ENCODE assay signal across 17 mouse cellular contexts in genomic region chr10:62181701-62182100, GRCm38 (mm10). TPM values are rescaled to one million over a fixed set of nuclear protein-coding genes. Genes with fewer than 3 reads are reported as not detected.
DNase-seq lines count a peak whose midpoint lies in the region; ATAC-seq and TF ChIP-seq lines count a peak whose summit lies in the region.
"Had no signal": no experiment of that assay in that cellular context is flagged by ENCODE, and none has a peak within 500 bp of the region (broad histone marks: within the 10 kb centered on the region; RNA-seq: fewer than 3 reads in every experiment).

No protein-coding gene starts in this region.

- no peaks in the 10 kb centered on the region for H3K9me3 ChIP-seq in hindbrain, postnatal 0 days (ENCODE audit: low read length)
- H3K9me3 ChIP-seq in hindbrain, embryonic 16.5 days (ENCODE audit: control insufficient read depth, low read length): peaks cover 3% of the 10 kb centered on the region; the same call in 1 of the 2 replicates
- H3K9me3 ChIP-seq in heart, embryonic 11.5 days (replicated peaks; ENCODE audit: control insufficient read depth, low read length): no peaks in the 10 kb centered on the region

- no peaks in the 10 kb centered on the region for H3K27me3 ChIP-seq in hindbrain, postnatal 0 days (ENCODE audit: insufficient read depth, low read length)
- H3K27me3 ChIP-seq in hindbrain, embryonic 16.5 days (replicated peaks; ENCODE audit: control insufficient read depth, insufficient read depth, low read length): no peaks in the 10 kb centered on the region; the same call in 1 of the 2 replicates
- H3K27me3 ChIP-seq in heart, embryonic 11.5 days (ENCODE audit: control insufficient read depth, insufficient read depth, low read length): peaks cover 3% of the 10 kb centered on the region; the same call in 1 of the 2 replicates

- no peak; the same call in 1 of the 2 replicates for TF ChIP-seq CTCF in hindbrain, postnatal 0 days (IDR thresholded peaks at IDR 0.05; ENCODE audit: low read depth)

- 44% methylated on average over 3 of the region's 3 CpGs for WGBS in hindbrain, postnatal 0 days
- WGBS in hindbrain, embryonic 16.5 days: 46% methylated on average over 3 of the region's 3 CpGs
- WGBS in heart, embryonic 11.5 days (ENCODE audit: insufficient replicate concordance): 45% methylated on average over 3 of the region's 3 CpGs

- no peak overlapping the region for H3K27ac ChIP-seq in hindbrain, postnatal 0 days
- H3K27ac ChIP-seq in hindbrain, embryonic 16.5 days (ENCODE audit: low read depth, low read length): no peak overlapping the region
- no peak overlapping the region for H3K27ac ChIP-seq in heart, embryonic 11.5 days (ENCODE audit: low read depth, low read length)
- H3K27ac ChIP-seq: heart, embryonic 15.5 days; hindbrain, embryonic 14.5 days had no signal

- H3K4me3 ChIP-seq in hindbrain, postnatal 0 days (ENCODE audit: low read length): no peak overlapping the region
- no peak overlapping the region for H3K4me3 ChIP-seq in hindbrain, embryonic 16.5 days (ENCODE audit: low read length)
- no peak overlapping the region for H3K4me3 ChIP-seq in heart, embryonic 11.5 days (ENCODE audit: low read depth, low read length)
- H3K4me3 ChIP-seq: heart, embryonic 15.5 days had no signal

- H3K9ac ChIP-seq in hindbrain, postnatal 0 days (replicated peaks; ENCODE audit: low read length): no peak overlapping the region
- H3K9ac ChIP-seq in hindbrain, embryonic 16.5 days (ENCODE audit: low read depth, low read length): no peak overlapping the region
- no peak overlapping the region for H3K9ac ChIP-seq in heart, embryonic 11.5 days (ENCODE audit: low read depth, low read length)
- H3K9ac ChIP-seq: heart, embryonic 15.5 days; hindbrain, embryonic 14.5 days had no signal

- 0 out of 2 replicates have a peak, but pooled peaks have one; percentile 27 for ATAC-seq in hindbrain, postnatal 0 days
- no peak for ATAC-seq in hindbrain, embryonic 16.5 days
- ATAC-seq in heart, embryonic 11.5 days (replicated peaks; ENCODE audit: insufficient number of reproducible peaks, low FRiP score, low TSS enrichment): no peak

- H3K36me3 ChIP-seq in hindbrain, postnatal 0 days (ENCODE audit: insufficient read depth, low read length): no peaks in the 10 kb centered on the region
- H3K36me3 ChIP-seq in hindbrain, embryonic 16.5 days (ENCODE audit: control insufficient read depth, insufficient read depth, low read length): no peaks in the 10 kb centered on the region
- H3K36me3 ChIP-seq in heart, embryonic 11.5 days (ENCODE audit: control insufficient read depth, insufficient read depth, low read length): no peaks in the 10 kb centered on the region
- H3K36me3 ChIP-seq: heart, embryonic 15.5 days had no signal

- H3K4me2 ChIP-seq in hindbrain, postnatal 0 days (ENCODE audit: low read depth, low read length): no peak overlapping the region
- no peak overlapping the region for H3K4me2 ChIP-seq in hindbrain, embryonic 16.5 days (ENCODE audit: low read length)
- no peak overlapping the region for H3K4me2 ChIP-seq in heart, embryonic 11.5 days
- H3K4me2 ChIP-seq: heart, embryonic 15.5 days; hindbrain, embryonic 14.5 days had no signal

- H3K4me1 ChIP-seq in hindbrain, postnatal 0 days (ENCODE audit: insufficient read depth, low read length): no peaks in the 10 kb centered on the region
- no peaks in the 10 kb centered on the region for H3K4me1 ChIP-seq in hindbrain, embryonic 16.5 days (ENCODE audit: control insufficient read depth, insufficient read depth, low read depth, low read length)
- no peaks in the 10 kb centered on the region for H3K4me1 ChIP-seq in heart, embryonic 11.5 days (ENCODE audit: control insufficient read depth, insufficient read depth, low read length)
- H3K4me1 ChIP-seq: heart, embryonic 15.5 days had no signal

- DNase-seq in hindbrain, postnatal 0 days (ENCODE audit: low spot score): peak; percentile 11
- DNase-seq in retina, postnatal 1 day: peak; percentile 58
- DNase-seq in retina, embryonic 14.5 days (ENCODE audit: low spot score): no peak
- peak; percentile 74 to 76 for DNase-seq in cerebellum, postnatal 10 days
- no peak for DNase-seq in spleen, adult 18-20 months
- DNase-seq in urinary bladder, postnatal 10 days (ENCODE audit: low spot score): no peak
- DNase-seq: B cell, adult 2 months; kidney, adult 9 months; lung, postnatal 14 days had no signal

RNA-seq across cellular contexts. Expression of gene Fam241b, which starts 38.0 kb away (rescaled TPM):
- 92.9 and 97.9 TPM in 2 replicates for total RNA-seq in hindbrain, postnatal 0 days (2014; rRNA removed)
- polyA plus RNA-seq in hindbrain, postnatal 0 days (2015; fragmentation: Nextera tagmentation; extraction: Ambion mirVana): 143 and 152 TPM in 2 replicates
- polyA plus RNA-seq in hindbrain, embryonic 16.5 days (2015; fragmentation: Nextera tagmentation; extraction: Ambion mirVana): 164 and 193 TPM in 2 replicates
- 0.96 and 1.2 TPM in 2 replicates for polyA plus RNA-seq in heart, embryonic 11.5 days (2014; fragmentation: Nextera tagmentation; extraction: Ambion mirVana)

RNA-seq across cellular contexts. Expression of gene Neurog3, which starts 48.8 kb away (rescaled TPM):
- total RNA-seq in hindbrain, postnatal 0 days (2014; rRNA removed): not detected in 2 replicates
- polyA plus RNA-seq in hindbrain, postnatal 0 days (2015; fragmentation: Nextera tagmentation; extraction: Ambion mirVana): not detected in 2 replicates
- polyA plus RNA-seq in hindbrain, embryonic 16.5 days (2015; fragmentation: Nextera tagmentation; extraction: Ambion mirVana): not detected in 2 replicates
- polyA plus RNA-seq in heart, embryonic 11.5 days (2014; fragmentation: Nextera tagmentation; extraction: Ambion mirVana): 0.21 TPM in 1 of 2 replicates, not detected in the other
- total RNA-seq: gastrocnemius, postnatal 4 days; left cerebral cortex, postnatal 14 days; liver, adult 2 months had no signal
- polyA plus RNA-seq: heart, embryonic 15.5 days; hindbrain, embryonic 14.5 days; liver, adult 2 months; spleen, adult 2 months had no signal

RNA-seq across cellular contexts. Expression of gene Tspan15, which starts 49.4 kb away (rescaled TPM):
- total RNA-seq in hindbrain, postnatal 0 days (2014; rRNA removed): 30.8 and 38.3 TPM in 2 replicates
- 20.4 and 21.4 TPM in 2 replicates for polyA plus RNA-seq in hindbrain, postnatal 0 days (2015; fragmentation: Nextera tagmentation; extraction: Ambion mirVana)
- polyA plus RNA-seq in hindbrain, embryonic 16.5 days (2015; fragmentation: Nextera tagmentation; extraction: Ambion mirVana): 22.9 and 24.3 TPM in 2 replicates
- polyA plus RNA-seq in heart, embryonic 11.5 days (2014; fragmentation: Nextera tagmentation; extraction: Ambion mirVana): 2.8 and 5.0 TPM in 2 replicates

Comparison
In these comparisons a context has a peak if more than half of its experiments do, and no peak if none do; other contexts are left out.
1. DNase-seq: peak in hindbrain, postnatal 0 days (single experiment), retina, postnatal 1 day (single experiment) and cerebellum, postnatal 10 days (2 of 2); none in retina, embryonic 14.5 days (single experiment), spleen, adult 18-20 months (0 of 2) and urinary bladder, postnatal 10 days (single experiment).
2. RNA of gene Fam241b, which starts 38.0 kb away (polyA plus RNA-seq): 164 to 193 TPM in hindbrain, embryonic 16.5 days and 143 to 152 TPM in hindbrain, postnatal 0 days; 0.96 to 1.2 TPM in heart, embryonic 11.5 days; every median in the first group is over 10 times any median in the second.